Mouse (Mus musculus): Measurements from ENCODE around the gene Ccl6. TPM values are rescaled to one million over a fixed set of nuclear protein-coding genes. Genes with fewer than 3 reads are reported as not detected.

Ccl6 gene
- polyA plus RNA-seq, 1 experiment from 2014 or later, result 1.9 TPM

DNA sequence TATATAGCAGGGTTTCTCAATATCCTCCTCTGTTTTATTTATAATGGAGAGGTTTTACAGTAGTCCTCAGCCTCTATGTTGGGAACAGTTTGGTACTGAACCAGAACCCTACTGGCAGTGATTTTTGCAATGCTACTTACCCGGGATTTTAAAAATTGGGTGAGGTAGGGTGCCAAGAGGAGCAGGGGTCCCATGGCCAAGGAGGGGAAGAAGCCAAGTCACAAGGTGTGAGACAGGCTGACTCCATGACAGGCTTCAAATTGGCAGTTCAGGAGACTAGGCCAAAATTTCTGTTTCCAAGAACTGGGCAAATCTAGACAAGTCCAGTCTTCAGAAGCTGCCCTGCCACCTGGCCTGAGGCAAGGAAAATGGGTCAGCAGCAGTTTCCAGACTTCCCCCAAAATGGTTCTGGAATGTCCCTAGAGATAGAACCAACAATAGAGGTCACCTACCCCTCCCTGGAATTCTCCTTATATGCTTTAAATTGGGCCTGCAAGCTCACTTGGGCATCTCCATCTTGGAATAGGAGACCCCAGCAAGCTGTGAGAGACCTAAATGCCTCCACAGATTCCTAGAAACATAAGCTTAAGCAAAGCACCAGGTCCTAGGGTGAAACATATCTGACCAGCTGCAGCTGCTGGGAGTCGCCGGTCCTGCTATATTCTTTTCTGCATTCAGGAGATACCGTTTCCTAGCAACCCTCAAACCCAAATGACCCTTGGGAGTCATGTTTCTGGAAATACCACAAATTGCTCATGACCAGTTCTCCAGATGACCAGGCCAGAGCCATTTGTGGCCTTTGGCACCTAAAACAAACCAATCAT lies 10.0 kb downstream of the Ccl6 start:
- H3K36me3 ChIP-seq (ENCODE audit: control insufficient read depth, insufficient read depth), result no peaks in the 10 kb centered on the region

DNA sequence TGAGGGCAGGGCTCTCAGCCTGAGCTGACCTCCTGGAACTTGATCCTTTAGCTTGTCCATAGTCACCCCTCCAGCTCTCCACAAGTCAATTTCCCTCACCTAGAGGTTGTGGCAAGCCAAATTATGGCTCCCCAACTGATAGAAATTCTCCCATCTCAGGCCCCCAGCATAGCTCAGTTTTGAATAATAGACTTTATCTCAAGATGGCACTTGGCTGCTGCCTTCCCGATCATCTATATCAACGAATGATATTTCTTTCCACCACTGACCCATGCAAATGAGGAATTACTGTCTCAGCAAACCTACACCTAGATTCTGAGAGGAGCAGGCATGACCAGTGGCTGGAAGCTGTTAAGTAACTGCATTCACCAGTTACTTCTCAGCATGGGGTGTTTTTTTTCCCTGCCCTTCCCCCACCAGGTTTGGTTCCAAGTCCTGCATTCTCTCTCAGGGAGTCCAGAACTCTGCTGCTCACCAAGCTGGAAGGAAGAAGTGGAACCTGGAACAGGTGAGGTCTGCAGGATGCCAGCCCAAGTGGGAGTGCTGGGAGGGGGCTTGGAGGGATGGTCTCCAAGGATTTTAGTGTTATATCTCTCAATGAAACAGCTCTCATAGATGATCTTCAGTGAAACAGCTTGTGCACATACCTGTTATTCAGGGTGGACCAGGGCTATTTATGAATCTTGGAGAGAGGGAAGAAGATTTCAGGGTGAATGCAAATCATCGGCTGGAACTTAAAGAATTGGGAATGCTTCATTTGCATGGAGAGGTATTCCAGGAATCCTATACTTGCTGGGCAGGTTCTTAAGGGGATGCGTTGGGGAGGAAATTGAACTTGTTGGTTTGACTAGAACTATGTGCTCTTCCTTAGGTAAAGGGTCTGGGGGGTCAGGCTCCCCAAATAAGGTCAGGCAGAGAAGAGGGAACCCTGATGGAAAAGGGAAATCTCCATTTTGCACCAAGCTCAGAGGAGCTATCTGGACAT lies 11.0 kb downstream of the Ccl6 start:
- 84% methylated on average over 4 of the region's 4 CpGs for WGBS
- Histone ChIP-seq H3K27me3 (replicated peaks; ENCODE audit: control insufficient read depth, insufficient read depth, low read length) (no peaks in the 10 kb centered on the region), H3K4me1 (replicated peaks; ENCODE audit: control insufficient read depth, insufficient read depth, low read length) (no peaks in the 10 kb centered on the region), H3K36me3 (ENCODE audit: control insufficient read depth, insufficient read depth) (no peaks in the 10 kb centered on the region), H3K4me3 (replicated peaks; ENCODE audit: low read length) (no peak overlapping the region), H3K9me3 (ENCODE audit: control insufficient read depth, low read length) (no peaks in the 10 kb centered on the region), H3K27ac (ENCODE audit: low read length) (no peak overlapping the region), H3K4me2 (ENCODE audit: low read length) (no peak overlapping the region), H3K9ac (replicated peaks; ENCODE audit: low read depth, low read length) (no peak overlapping the region)
- ATAC-seq, result no peak

More for the DNA sequence above, 10.0 kb downstream of the Ccl6 start:
- Histone ChIP-seq H3K9me3 (ENCODE audit: control insufficient read depth, low read length) (no peaks in the 10 kb centered on the region), H3K27ac (ENCODE audit: low read length) (no peak overlapping the region), H3K4me2 (ENCODE audit: low read length) (no peak overlapping the region), H3K9ac (replicated peaks; ENCODE audit: low read depth, low read length) (no peak overlapping the region), H3K4me1 (replicated peaks; ENCODE audit: control insufficient read depth, insufficient read depth, low read length) (no peaks in the 10 kb centered on the region), H3K4me3 (replicated peaks; ENCODE audit: low read length) (no peak overlapping the region), H3K27me3 (replicated peaks; ENCODE audit: control insufficient read depth, insufficient read depth, low read length) (no peaks in the 10 kb centered on the region)
- no peak for ATAC-seq
- WGBS, result 80% methylated on average over 4 of the region's 4 CpGs

DNA sequence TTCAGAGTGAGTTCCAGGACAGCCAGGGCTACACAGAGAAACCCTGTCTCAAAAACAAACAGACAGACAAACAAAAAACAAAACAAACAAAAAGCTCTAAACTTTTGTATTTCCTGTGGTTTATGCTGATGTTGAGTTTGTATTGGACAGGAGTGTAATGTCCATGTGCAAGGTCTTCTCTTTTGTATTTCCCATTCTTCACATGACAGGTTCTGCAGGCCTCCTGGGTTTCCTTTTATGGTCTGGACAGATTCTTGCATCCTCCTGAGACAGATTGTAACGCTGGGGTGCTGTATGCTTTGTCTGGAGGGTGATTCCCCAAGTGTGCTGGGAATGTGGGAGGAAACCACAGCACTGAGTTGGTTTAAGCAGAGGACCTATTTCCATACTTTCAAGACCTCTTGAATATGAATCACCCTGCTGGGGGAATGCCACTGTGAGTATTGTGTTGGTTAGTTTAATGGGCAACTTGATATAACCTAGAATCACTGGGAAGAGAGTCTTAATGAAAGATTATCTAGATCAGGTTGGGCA lies 12.1 kb downstream of the Ccl6 start:
- ATAC-seq, result no peak
- Histone ChIP-seq H3K9me3 (ENCODE audit: control insufficient read depth, low read length) (no peaks in the 10 kb centered on the region), H3K36me3 (ENCODE audit: control insufficient read depth, insufficient read depth) (no peaks in the 10 kb centered on the region), H3K27ac (ENCODE audit: low read length) (no peak overlapping the region), H3K4me1 (replicated peaks; ENCODE audit: control insufficient read depth, insufficient read depth, low read length) (no peaks in the 10 kb centered on the region), H3K4me3 (replicated peaks; ENCODE audit: low read length) (no peak overlapping the region), H3K9ac (replicated peaks; ENCODE audit: low read depth, low read length) (no peak overlapping the region), H3K4me2 (ENCODE audit: low read length) (no peak overlapping the region), H3K27me3 (replicated peaks; ENCODE audit: control insufficient read depth, insufficient read depth, low read length) (no peaks in the 10 kb centered on the region)
- 72% methylated on average over 1 of the region's 1 CpGs for WGBS

DNA sequence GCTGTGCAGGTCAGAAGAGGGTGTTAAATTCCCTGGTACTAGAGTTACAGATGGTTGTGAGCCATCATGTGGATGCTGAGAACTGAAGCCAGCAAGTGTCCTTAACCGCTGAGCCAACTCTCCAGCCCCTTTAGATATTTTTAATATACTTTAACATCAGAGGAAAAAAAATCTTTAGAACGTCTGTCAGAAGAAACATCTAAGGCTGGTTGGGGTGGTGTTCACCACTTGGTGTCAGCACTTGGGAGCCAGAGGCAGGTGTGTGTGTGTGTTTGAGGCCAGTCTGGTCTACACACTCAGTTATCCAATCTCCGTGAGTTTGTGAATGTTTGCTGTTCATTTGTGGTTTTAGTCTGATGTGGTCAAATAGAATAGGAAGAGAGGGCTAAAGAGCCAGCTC lies 13.9 kb downstream of the Ccl6 start:
- Histone ChIP-seq H3K9me3 (ENCODE audit: control insufficient read depth, low read length) (no peaks in the 10 kb centered on the region), H3K4me1 (replicated peaks; ENCODE audit: control insufficient read depth, insufficient read depth, low read length) (no peaks in the 10 kb centered on the region)
- 84% methylated on average over 3 of the region's 3 CpGs for WGBS

DNA sequence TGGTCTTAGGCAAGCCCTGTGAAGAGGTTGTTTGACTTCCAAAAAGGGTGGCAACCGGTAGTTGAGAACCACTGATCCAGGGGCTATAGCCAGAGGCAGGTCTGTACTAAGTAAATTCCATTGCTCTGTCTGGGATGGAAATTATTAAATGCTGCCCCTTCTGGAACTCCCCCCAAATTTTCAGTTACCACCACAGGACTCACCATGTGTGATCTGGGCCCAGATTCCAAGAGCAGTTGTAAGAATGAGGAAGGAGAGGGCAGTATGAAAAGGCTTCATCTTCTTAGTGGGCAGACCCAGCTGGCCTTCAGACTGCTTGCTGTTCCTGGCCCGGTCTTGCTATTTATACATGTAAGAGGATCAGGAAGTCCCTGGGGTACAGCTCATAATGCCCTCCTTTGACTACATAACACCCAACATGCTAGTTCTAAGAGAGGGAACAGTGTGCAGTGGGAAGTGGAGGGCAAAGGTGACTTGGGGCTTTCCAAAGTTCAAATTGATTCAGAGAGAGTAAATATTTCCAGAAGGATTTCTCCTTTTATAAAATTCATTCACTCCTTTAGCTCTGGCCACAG lies 14.6 kb downstream of the Ccl6 start, which contains the start of gene Ccl9:
Ccl9 (minus strand) TSS at position 451 of the 575 bp plus-strand sequence.
- ATAC-seq, result no peak
- H3K27ac ChIP-seq (ENCODE audit: low read length), result no peak within 1 kb of the TSS
- no peak within 1 kb of the TSS for H3K4me3 ChIP-seq (replicated peaks; ENCODE audit: low read length)
- H3K9ac ChIP-seq (replicated peaks; ENCODE audit: low read depth, low read length), result no peak within 1 kb of the TSS
- no peak within 1 kb of the TSS for H3K4me2 ChIP-seq (ENCODE audit: low read length)
- no peaks in the 10 kb centered on the region for H3K9me3 ChIP-seq (ENCODE audit: control insufficient read depth, low read length)
- H3K4me1 ChIP-seq (replicated peaks; ENCODE audit: control insufficient read depth, insufficient read depth, low read length), result no peaks in the 10 kb centered on the region
- no peaks in the 10 kb centered on the region for H3K27me3 ChIP-seq (replicated peaks; ENCODE audit: control insufficient read depth, insufficient read depth, low read length)
- no peaks in the 10 kb centered on the region for H3K36me3 ChIP-seq (ENCODE audit: control insufficient read depth, insufficient read depth)
- 55% methylated on average over 2 of the region's 2 CpGs for WGBS

More for the DNA sequence above, 13.9 kb downstream of the Ccl6 start:
- Histone ChIP-seq H3K4me2 (ENCODE audit: low read length) (no peak overlapping the region), H3K27me3 (replicated peaks; ENCODE audit: control insufficient read depth, insufficient read depth, low read length) (no peaks in the 10 kb centered on the region), H3K36me3 (ENCODE audit: control insufficient read depth, insufficient read depth) (no peaks in the 10 kb centered on the region), H3K27ac (ENCODE audit: low read length) (no peak overlapping the region), H3K9ac (replicated peaks; ENCODE audit: low read depth, low read length) (no peak overlapping the region), H3K4me3 (replicated peaks; ENCODE audit: low read length) (no peak overlapping the region)
- no peak for ATAC-seq

DNA sequence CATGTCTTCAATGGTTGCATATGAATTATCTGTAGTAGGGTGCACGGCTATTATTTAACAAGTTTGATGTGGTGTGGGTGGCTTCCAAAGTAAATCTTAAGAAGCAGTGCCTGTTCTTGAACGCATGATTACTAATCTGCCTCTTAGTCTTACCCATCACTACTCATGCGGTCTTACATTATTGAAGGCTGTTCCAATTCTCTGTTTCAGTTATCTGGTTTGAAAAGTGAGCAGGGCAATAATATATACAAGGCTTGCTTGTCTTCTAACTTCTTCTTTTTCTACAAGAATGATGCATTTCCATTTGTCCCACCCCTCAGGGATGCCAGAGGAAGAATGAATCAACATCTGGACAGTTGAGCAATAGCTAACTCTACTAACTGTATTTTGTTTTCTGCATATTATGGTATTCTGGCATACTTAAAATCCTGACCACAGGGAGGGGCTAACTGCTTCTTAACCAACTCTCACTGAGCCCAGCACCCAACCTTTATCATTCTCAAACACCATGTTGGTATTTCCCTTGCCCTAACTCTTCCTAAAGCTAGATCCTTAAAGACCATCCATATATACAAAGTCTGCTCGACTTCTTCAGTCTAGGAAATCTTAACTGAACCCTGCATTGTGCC lies 15.8 kb downstream of the Ccl6 start:
- Histone ChIP-seq H3K36me3 (ENCODE audit: control insufficient read depth, insufficient read depth) (no peaks in the 10 kb centered on the region), H3K9ac (replicated peaks; ENCODE audit: low read depth, low read length) (no peak overlapping the region), H3K27me3 (replicated peaks; ENCODE audit: control insufficient read depth, insufficient read depth, low read length) (no peaks in the 10 kb centered on the region), H3K4me2 (ENCODE audit: low read length) (no peak overlapping the region), H3K4me3 (replicated peaks; ENCODE audit: low read length) (no peak overlapping the region), H3K4me1 (replicated peaks; ENCODE audit: control insufficient read depth, insufficient read depth, low read length) (no peaks in the 10 kb centered on the region), H3K9me3 (ENCODE audit: control insufficient read depth, low read length) (no peaks in the 10 kb centered on the region), H3K27ac (ENCODE audit: low read length) (no peak overlapping the region)
- 86% methylated on average over 4 of the region's 4 CpGs for WGBS
- ATAC-seq, result no peak

DNA sequence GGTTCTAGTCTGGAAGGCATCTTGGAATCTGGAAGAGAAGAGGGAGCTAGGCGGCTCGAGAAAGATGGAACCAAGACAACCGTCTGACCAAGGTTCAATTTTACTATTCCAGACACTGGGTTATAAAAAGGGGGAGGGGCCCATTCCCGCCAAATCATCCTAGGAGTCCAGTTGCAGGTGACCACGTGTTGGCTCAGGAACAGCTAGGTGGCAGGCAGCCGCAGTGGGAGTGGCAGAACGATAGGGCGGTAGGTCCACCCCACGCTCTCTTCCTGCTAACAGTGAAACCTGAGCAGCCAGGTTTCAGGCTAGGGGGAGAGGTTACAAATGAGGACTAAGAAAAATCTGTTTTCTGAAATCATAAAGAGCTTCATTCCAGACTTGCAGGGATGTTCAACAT lies 20.1 kb downstream of the Ccl6 start:
- Histone ChIP-seq H3K4me2 (ENCODE audit: low read length) (no peak overlapping the region), H3K27ac (ENCODE audit: low read length) (no peak overlapping the region), H3K9me3 (ENCODE audit: control insufficient read depth, low read length) (no peaks in the 10 kb centered on the region), H3K36me3 (ENCODE audit: control insufficient read depth, insufficient read depth) (no peaks in the 10 kb centered on the region), H3K4me3 (replicated peaks; ENCODE audit: low read length) (no peak overlapping the region), H3K27me3 (replicated peaks; ENCODE audit: control insufficient read depth, insufficient read depth, low read length) (no peaks in the 10 kb centered on the region), H3K9ac (replicated peaks; ENCODE audit: low read depth, low read length) (no peak overlapping the region), H3K4me1 (replicated peaks; ENCODE audit: control insufficient read depth, insufficient read depth, low read length) (no peaks in the 10 kb centered on the region)
- no peak for ATAC-seq
- WGBS, result 68% methylated on average over 9 of the region's 9 CpGs

DNA sequence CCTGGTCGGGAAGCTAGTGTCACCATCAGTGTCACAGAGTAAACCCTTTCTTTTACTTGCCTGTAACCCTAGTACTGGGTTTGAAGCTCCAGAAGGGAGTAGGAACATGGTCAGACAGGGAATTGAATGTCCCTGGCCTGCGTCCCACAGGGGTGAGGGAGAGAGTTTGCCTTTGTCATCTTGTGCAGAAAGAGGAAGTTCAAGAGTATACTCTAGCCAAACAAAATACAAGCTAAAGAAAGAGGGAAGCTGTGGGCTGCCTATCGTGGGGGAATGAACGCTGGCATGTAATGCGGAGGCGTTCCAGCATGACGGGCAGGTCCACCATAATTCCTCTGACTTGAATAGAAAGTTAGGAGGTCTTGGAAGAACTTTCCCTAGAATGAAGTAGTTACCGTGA lies 20.7 kb downstream of the Ccl6 start:
- H3K4me1 ChIP-seq (replicated peaks; ENCODE audit: control insufficient read depth, insufficient read depth, low read length), result no peaks in the 10 kb centered on the region
- no peak overlapping the region for H3K27ac ChIP-seq (ENCODE audit: low read length)
- H3K9ac ChIP-seq (replicated peaks; ENCODE audit: low read depth, low read length), result no peak overlapping the region
- 92% methylated on average over 8 of the region's 8 CpGs for WGBS
- no peak overlapping the region for H3K4me3 ChIP-seq (replicated peaks; ENCODE audit: low read length)
- ATAC-seq, result no peak
- H3K27me3 ChIP-seq (replicated peaks; ENCODE audit: control insufficient read depth, insufficient read depth, low read length), result no peaks in the 10 kb centered on the region
- no peaks in the 10 kb centered on the region for H3K36me3 ChIP-seq (ENCODE audit: control insufficient read depth, insufficient read depth)
- H3K9me3 ChIP-seq (ENCODE audit: control insufficient read depth, low read length), result no peaks in the 10 kb centered on the region
- H3K4me2 ChIP-seq (ENCODE audit: low read length), result no peak overlapping the region

Data from forebrain, embryonic 16.5 days (tissue).